Mouse (Mus musculus) midbrain, embryonic 13.5 days (tissue): Measurements from ENCODE around the gene Fam170b. TPM values are rescaled to one million over a fixed set of nuclear protein-coding genes. Genes with fewer than 3 reads are reported as not detected.

ENCODE experiments used
- ATAC-seq: fragments of 200-750 bp; cut with Nextera tagmentation; 2 replicates; pipeline ENCODE4 v1.8.0; 2017; ENCODE audit warnings: mild to moderate bottlenecking, moderate TSS enrichment, moderate library complexity
- H3K27ac ChIP-seq: fragments of 300-500 bp; sonication (generic); 2 replicates; pipeline ENCODE4 v1.5.1; 2015; ENCODE audit warnings: inconsistent platforms, mild to moderate bottlenecking, moderate library complexity
- H3K27me3 ChIP-seq: fragments of 300-500 bp; sonication (generic); 2 replicates; pipeline ENCODE4 v1.6.1; 2015; ENCODE audit warnings: mild to moderate bottlenecking, inconsistent platforms
- H3K36me3 ChIP-seq: fragments of 300-500 bp; sonication (generic); 2 replicates; pipeline ENCODE4 v1.6.1; 2015; ENCODE audit warnings: mild to moderate bottlenecking, inconsistent platforms
- H3K4me1 ChIP-seq: fragments of 300-500 bp; sonication (generic); replicated peaks from 2 replicates; pipeline ENCODE4 v1.6.1; 2015; ENCODE audit warnings: inconsistent platforms
- H3K4me2 ChIP-seq: fragments of 300-500 bp; sonication (generic); replicated peaks from 2 replicates; pipeline ENCODE4 v1.6.1; 2015; ENCODE audit warnings: moderate library complexity, mild to moderate bottlenecking, inconsistent platforms
- H3K4me3 ChIP-seq: fragments of 300-500 bp; sonication (generic); replicated peaks from 2 replicates; pipeline ENCODE4 v1.5.1; 2015; ENCODE audit warnings: mild to moderate bottlenecking, inconsistent platforms
- H3K9ac ChIP-seq: fragments of 300-500 bp; sonication (generic); replicated peaks from 2 replicates; pipeline ENCODE4 v1.6.1; 2015; ENCODE audit warnings: mild to moderate bottlenecking, inconsistent platforms
- H3K9me3 ChIP-seq: fragments of 300-500 bp; sonication (generic); 2 replicates; pipeline ENCODE4 v1.6.1; 2016; ENCODE audit warnings: mild to moderate bottlenecking, inconsistent platforms
- WGBS: fragments of 180-500 bp; shearing (Covaris S2); methylation state at CpG from one replicate; pipeline ENCODE4 v1.1.7; 2015; 5-methylcytosine and 5-hydroxymethylcytosine counted together
- polyA plus RNA-seq: library from polyadenylated mRNA; unstranded; fragments of >200 nt; fragmentation: Nextera tagmentation; extraction: Ambion mirVana; gene quantifications from 2 replicates; pipeline ENCODE4 v1.2.1, GENCODE M21; 2015

The Fam170b gene
- polyA plus RNA-seq, 1 experiment from 2014 or later: not detected

DNA sequence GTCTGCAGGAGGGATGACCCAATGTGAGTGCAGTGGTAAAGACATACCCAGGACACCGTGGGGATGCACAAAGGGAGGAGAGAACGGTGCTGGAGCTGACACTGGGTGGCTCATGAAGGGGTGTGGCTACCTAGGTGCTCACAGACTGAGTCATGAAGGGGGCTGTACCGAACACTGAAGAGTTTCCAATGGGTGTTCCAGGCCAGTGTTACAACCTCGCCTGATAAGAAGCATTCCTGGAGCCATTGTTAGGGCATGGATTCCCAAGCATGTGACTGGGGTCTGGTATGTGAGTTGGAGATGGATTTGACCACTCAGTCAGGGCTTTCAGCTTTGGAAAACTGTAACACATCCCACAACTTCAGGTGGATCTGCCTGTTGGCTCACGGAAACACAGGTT lies 38.2 kb downstream of the Fam170b start:
- ATAC-seq: no peak
- Histone ChIP-seq H3K4me1 (no peaks in the 10 kb centered on the region), H3K4me2 (no peak overlapping the region), H3K27me3 (no peaks in the 10 kb centered on the region), H3K9me3 (no peaks in the 10 kb centered on the region), H3K36me3 (no peaks in the 10 kb centered on the region), H3K27ac (no peak overlapping the region), H3K4me3 (no peak overlapping the region), H3K9ac (no peak overlapping the region)
- WGBS: 82% methylated on average over 5 of the region's 5 CpGs

DNA sequence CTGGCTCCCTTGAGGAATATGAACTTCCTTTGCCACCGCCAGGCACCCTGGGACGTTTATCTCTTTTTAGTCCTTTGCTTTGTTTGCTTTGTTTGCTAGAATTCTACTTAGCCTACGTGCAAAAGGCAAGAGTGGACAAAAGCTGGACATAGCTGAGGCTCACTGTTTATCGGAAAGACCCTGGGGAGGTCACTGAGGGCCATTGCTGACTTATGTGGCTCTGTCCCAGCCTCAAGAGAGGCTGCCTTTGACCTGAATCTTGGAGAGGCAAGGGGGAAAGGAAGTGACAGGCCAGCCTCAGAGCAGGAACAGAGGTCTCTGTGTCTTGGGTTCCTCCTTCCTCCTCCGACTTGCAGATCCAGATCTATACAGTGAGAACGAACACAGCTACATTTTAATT lies 43.8 kb downstream of the Fam170b start:
- no peaks in the 10 kb centered on the region for H3K4me1 ChIP-seq
- H3K9ac ChIP-seq: no peak overlapping the region
- no peaks in the 10 kb centered on the region for H3K9me3 ChIP-seq
- no peak overlapping the region for H3K27ac ChIP-seq
- ATAC-seq: no peak
- H3K36me3 ChIP-seq: no peaks in the 10 kb centered on the region
- 65% methylated on average over 6 of the region's 6 CpGs for WGBS
- no peaks in the 10 kb centered on the region for H3K27me3 ChIP-seq
- no peak overlapping the region for H3K4me3 ChIP-seq
- no peak overlapping the region for H3K4me2 ChIP-seq

DNA sequence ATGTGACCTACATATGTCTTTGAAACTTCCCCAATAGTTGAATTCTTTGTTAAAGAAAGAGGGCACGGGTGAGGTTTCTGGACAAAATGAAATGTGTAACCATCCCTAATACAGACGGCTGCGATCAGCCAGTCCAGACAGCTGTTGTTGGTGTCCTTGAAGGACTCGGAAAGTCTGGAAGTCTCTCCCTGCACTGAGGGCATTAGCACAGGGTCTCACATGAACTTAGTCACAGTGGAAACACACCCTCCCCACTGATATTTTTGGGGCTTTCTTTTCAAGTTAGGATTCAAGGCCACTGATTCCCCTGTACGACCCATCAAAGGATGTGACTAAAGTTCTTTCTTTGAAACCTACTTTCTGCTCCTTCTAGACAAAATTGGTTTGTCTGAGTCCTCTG lies 46.6 kb downstream of the Fam170b start:
- H3K36me3 ChIP-seq: no peaks in the 10 kb centered on the region
- no peaks in the 10 kb centered on the region for H3K27me3 ChIP-seq
- H3K4me1 ChIP-seq: no peaks in the 10 kb centered on the region
- H3K4me2 ChIP-seq: no peak overlapping the region
- WGBS: 90% methylated on average over 5 of the region's 5 CpGs
- no peak for ATAC-seq
- H3K9ac ChIP-seq: no peak overlapping the region
- H3K27ac ChIP-seq: no peak overlapping the region
- no peak overlapping the region for H3K4me3 ChIP-seq
- no peaks in the 10 kb centered on the region for H3K9me3 ChIP-seq

DNA sequence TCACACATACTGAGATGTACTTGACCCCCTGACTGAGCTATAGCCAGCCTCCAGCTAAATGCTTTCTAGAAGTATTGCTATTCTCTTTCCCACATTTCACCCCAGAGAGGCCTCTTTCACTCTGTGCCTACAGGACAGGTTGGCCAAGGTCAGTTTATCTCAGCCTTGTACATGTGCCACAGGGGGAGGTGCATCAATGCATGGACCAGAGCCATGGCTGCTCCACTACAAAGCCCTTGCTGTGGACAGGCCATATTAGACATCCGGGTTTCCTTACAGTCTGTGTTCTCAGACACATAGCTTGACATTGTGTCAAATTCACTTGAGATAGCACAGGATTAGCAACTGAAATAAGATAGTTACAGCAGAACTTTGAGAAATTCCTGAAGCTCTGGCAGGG lies 47.9 kb downstream of the Fam170b start:
- H3K9me3 ChIP-seq: no peaks in the 10 kb centered on the region
- H3K4me2 ChIP-seq: no peak overlapping the region
- no peak overlapping the region for H3K9ac ChIP-seq
- no peaks in the 10 kb centered on the region for H3K27me3 ChIP-seq
- no peak overlapping the region for H3K4me3 ChIP-seq
- no peaks in the 10 kb centered on the region for H3K4me1 ChIP-seq
- no peak for ATAC-seq
- no peaks in the 10 kb centered on the region for H3K36me3 ChIP-seq
- no peak overlapping the region for H3K27ac ChIP-seq
- WGBS: 93% methylated on average over 1 of the region's 1 CpGs

Other genes with a start within 250 kb of the Fam170b start
- gene Prrxl1, start 234.6 kb upstream of the Fam170b start, polyA plus RNA-seq: 5.7 TPM in 2 replicates
- gene 3425401B19Rik, start 148.7 kb upstream of the Fam170b start, polyA plus RNA-seq: not detected in 2 replicates
- gene Tmem273, start 48.0 kb upstream of the Fam170b start, polyA plus RNA-seq: 0.13 and 0.24 TPM in 2 replicates
- 5.7 and 7.3 TPM in 2 replicates for gene Vstm4, start 22.8 kb downstream of the Fam170b start, polyA plus RNA-seq
- gene Lrrc18, start 157.4 kb downstream of the Fam170b start, polyA plus RNA-seq: 0.35 and 0.43 TPM in 2 replicates